Mouse (Mus musculus) hindbrain, postnatal 0 days (tissue): ENCODE measurements around the gene Cacna2d4. TPM values are rescaled to one million over a fixed set of nuclear protein-coding genes. Genes with fewer than 3 reads are reported as not detected.
"Not testable (repeated sequence)": the region's sequence is repeated elsewhere in the genome, so short reads cannot be mapped to it uniquely, and the experiment has no call there.

Experiments used
- ATAC-seq: fragments of 200-750 bp; cut with Nextera tagmentation; 2 replicates; pipeline ENCODE4 v1.8.0; 2017; ENCODE audit warnings: mild to moderate bottlenecking, moderate TSS enrichment, moderate library complexity
- DNase-seq: peaks from one replicate; pipeline ENCODE4 v3.0.0-alpha.2; 2015; ENCODE audit warnings: low spot score
- H3K27ac ChIP-seq: fragments of 300-500 bp; sonication (generic); 2 replicates; pipeline ENCODE4 v1.5.1; 2014; ENCODE audit warnings: mild to moderate bottlenecking
- H3K27me3 ChIP-seq: fragments of 300-500 bp; sonication (generic); 2 replicates; pipeline ENCODE4 v1.6.1; 2014; ENCODE audit warnings: low read length, mixed read lengths; ENCODE audit not compliant: insufficient read depth
- H3K36me3 ChIP-seq: fragments of 300-500 bp; sonication (generic); 2 replicates; pipeline ENCODE4 v1.6.1; 2014; ENCODE audit warnings: low read length, mixed read lengths; ENCODE audit not compliant: insufficient read depth
- H3K4me1 ChIP-seq: fragments of 300-500 bp; sonication (generic); 2 replicates; pipeline ENCODE4 v1.6.1; 2014; ENCODE audit warnings: antibody characterized with exemption, low read length, mixed read lengths; ENCODE audit not compliant: insufficient read depth
- H3K4me2 ChIP-seq: fragments of 300-500 bp; sonication (generic); 2 replicates; pipeline ENCODE4 v1.6.1; 2014; ENCODE audit warnings: low read depth, mild to moderate bottlenecking, low read length, moderate library complexity, mixed read lengths
- H3K4me3 ChIP-seq: fragments of 300-500 bp; sonication (generic); 2 replicates; pipeline ENCODE4 v1.5.1; 2014; ENCODE audit warnings: low read length
- H3K9ac ChIP-seq: fragments of 300-500 bp; sonication (generic); replicated peaks from 2 replicates; pipeline ENCODE4 v1.6.1; 2014; ENCODE audit warnings: mild to moderate bottlenecking, low read length, moderate library complexity, mixed read lengths
- H3K9me3 ChIP-seq: fragments of 300-500 bp; sonication (generic); 2 replicates; pipeline ENCODE4 v1.6.1; 2016; ENCODE audit warnings: low read length, mixed read lengths
- CTCF ChIP-seq: IDR thresholded peaks from 2 replicates; pipeline ENCODE4 v1.5.1; 2016; ENCODE audit warnings: antibody characterized with exemption, control low read depth, low read depth
- WGBS: fragments of 180-500 bp; shearing (Covaris S2); extraction: QIAGEN DNeasy Blood & Tissue Kit; methylation state at CpG from one replicate; pipeline ENCODE4 v1.1.7; 2014; 5-methylcytosine and 5-hydroxymethylcytosine counted together
- polyA plus RNA-seq: library from polyadenylated mRNA; unstranded; fragments of >200 nt; fragmentation: Nextera tagmentation; extraction: Ambion mirVana; gene quantifications from 2 replicates; pipeline ENCODE4 v1.2.1, GENCODE M21; 2015
- total RNA-seq: library from RNA; depleted of rRNA; stranded (reverse); fragments of >200 nt; gene quantifications from 2 replicates; pipeline ENCODE4 v1.2.3, GENCODE M21; 2014

Cacna2d4 gene
- total and polyA plus RNA-seq, 2 experiments from 2014 or later = 1.2 to 2.6 TPM

DNA sequence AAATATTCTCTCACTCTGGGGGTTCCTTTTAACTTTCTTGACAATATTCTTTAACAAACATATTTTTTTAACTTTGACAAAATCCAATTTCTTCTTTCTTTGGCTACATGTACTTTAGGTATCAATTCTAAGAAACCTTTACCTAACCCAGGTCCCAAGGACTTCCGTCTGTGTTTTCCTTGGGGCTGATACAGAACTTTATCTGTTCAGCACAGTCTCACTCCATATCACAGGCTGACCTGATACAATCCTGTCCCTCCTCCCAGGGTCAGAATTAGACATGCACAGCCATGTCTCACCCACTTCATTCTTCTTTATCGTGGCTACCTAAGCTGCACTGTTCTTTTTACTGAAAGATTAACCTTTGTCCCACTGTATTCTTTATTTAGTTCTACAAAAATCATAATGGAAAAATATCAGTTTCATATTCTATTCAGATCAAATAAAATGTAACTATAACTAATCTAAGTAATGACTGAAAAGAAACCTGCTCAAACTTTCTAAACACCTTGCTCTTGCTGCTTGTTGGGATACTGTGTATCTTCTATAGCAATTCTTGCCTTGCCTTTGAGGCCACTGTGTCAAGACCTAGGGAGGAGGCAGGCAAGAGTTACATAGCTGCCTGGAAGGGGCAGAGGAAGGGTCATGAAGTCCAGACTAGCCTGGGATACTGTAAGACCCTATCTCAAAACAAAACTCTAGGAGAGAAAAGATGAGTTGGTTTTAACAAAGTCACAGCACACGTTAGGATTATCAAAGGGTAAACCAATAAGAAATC, 124.8 kb downstream of the Cacna2d4 start:
- no peaks in the 10 kb centered on the region for H3K4me1 ChIP-seq
- no peak overlapping the region for H3K4me2 ChIP-seq
- 91% methylated on average over 3 of the region's 3 CpGs for whole genome bisulfite sequencing
- no peak for TF ChIP-seq CTCF
- DNase-seq (no peak), ATAC-seq (no peak)
- H3K27ac ChIP-seq = no peak overlapping the region
- H3K9ac ChIP-seq = no peak overlapping the region
- no peak overlapping the region for H3K4me3 ChIP-seq
- no peaks in the 10 kb centered on the region for H3K9me3 ChIP-seq
- H3K27me3 ChIP-seq = no peaks in the 10 kb centered on the region
- peaks cover 31% of the 10 kb centered on the region; the same call in 1 of the 2 replicates for H3K36me3 ChIP-seq

DNA sequence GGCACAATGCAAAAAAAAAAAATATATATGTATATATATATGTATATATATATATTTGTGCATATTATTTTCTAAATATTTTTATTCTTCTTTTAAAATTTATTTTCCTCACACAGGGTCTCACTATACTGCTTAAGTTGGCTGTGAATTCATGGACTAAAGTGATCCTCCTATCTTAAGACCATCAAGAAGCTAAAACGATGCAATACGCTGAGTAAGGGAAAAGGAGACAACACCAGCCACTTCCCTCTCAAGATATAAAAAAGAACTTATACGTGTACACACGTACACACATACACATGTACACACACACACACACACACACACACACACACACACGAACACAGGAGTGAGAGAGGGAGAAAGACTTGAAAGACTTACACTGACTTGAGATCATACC, 127.3 kb downstream of the Cacna2d4 start:
- H3K9ac ChIP-seq = no peak overlapping the region
- no peak overlapping the region for H3K27ac ChIP-seq
- no peaks in the 10 kb centered on the region for H3K4me1 ChIP-seq
- no peak overlapping the region for H3K4me2 ChIP-seq
- peaks cover 26% of the 10 kb centered on the region; the same call in 1 of the 2 replicates for H3K36me3 ChIP-seq
- no peak for TF ChIP-seq CTCF
- DNase-seq (no peak), ATAC-seq (no peak)
- 92% methylated on average over 5 of the region's 5 CpGs for WGBS
- no peaks in the 10 kb centered on the region for H3K9me3 ChIP-seq
- no peaks in the 10 kb centered on the region for H3K27me3 ChIP-seq
- no peak overlapping the region for H3K4me3 ChIP-seq

DNA sequence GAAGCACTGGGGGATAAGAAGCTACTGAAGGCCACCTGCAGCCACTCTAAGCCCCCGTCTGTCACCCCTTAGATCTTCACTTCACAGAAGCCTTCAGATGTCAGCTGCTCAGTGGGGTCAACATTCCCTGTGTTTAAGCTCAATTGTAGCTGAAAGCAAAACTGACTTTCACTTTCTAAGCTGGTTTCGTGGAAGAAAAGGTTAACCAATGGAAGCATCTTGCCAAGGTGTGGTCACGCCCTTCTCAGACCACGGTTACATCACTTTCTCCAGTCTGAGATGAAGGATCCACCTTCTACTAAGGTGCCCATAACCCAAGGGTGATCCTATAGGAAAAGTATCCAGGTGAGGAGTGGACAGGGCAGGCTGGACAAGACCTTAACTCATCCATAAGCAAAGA, 130.5 kb downstream of the Cacna2d4 start:
- not testable (repeated sequence) for ATAC-seq, H3K4me1 ChIP-seq, H3K4me2 ChIP-seq, H3K9ac ChIP-seq, H3K9me3 ChIP-seq, DNase-seq, H3K27ac ChIP-seq, H3K27me3 ChIP-seq, H3K4me3 ChIP-seq
- H3K36me3 ChIP-seq = peaks cover 17% of the 10 kb centered on the region; the same call in 1 of the 2 replicates
- 79% methylated on average over 2 of the region's 4 CpGs for WGBS

DNA sequence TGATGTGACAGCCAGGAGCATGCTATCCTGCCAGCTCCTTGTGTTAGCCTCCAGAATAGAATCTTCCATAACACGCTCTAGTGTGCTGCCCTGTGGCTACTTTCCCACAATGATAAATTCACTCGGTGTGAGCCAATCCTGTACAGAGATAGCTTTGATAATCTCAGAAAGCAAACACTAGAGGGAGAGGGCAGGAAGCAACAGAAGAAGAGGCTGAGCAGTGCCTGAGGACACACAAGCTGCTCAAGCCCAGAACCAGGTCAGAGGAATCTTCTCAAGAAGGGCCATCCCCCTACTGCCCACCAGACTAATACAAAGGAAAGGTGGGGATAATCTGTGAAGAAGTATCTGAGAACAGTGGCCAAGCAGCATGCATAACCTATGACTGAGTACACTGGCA, 131.1 kb downstream of the Cacna2d4 start:
- Histone ChIP-seq H3K27ac (no peak overlapping the region), H3K36me3 (peaks cover 17% of the 10 kb centered on the region; the same call in 1 of the 2 replicates), H3K4me1 (no peaks in the 10 kb centered on the region), H3K4me3 (no peak overlapping the region), H3K27me3 (no peaks in the 10 kb centered on the region), H3K9ac (no peak overlapping the region), H3K9me3 (no peaks in the 10 kb centered on the region), H3K4me2 (no peak overlapping the region)
- DNase-seq (no peak), ATAC-seq (no peak)
- no peak for TF ChIP-seq CTCF
- WGBS = 78% methylated on average over 2 of the region's 2 CpGs

DNA sequence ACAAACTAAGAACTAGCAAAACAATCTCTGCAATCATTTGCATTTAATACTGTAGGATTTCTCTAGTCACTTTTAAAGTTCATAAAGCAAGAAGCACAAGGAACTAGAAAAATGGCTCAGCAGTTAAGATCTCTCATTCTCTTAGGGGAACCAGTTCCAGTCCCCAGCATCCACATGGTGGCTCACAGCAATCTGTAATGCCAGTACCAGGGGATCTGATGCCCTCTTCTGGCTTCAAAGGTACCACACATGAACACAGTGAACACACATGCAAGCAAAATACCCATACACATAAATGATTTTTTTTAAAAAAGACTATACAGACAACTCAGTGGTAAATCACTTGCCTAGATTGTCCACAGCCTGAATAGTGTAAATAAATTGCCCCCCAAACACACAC, 135.3 kb downstream of the Cacna2d4 start:
- Histone ChIP-seq H3K36me3 (0 out of 2 replicates have a peak, but pooled peaks cover 5% of the 10 kb centered on the region), H3K27ac (no peak overlapping the region), H3K9ac (no peak overlapping the region), H3K27me3 (no peaks in the 10 kb centered on the region), H3K4me3 (no peak overlapping the region), H3K9me3 (no peaks in the 10 kb centered on the region), H3K4me2 (no peak overlapping the region), H3K4me1 (no peaks in the 10 kb centered on the region)
- peak; percentile 11 for DNase-seq
- TF ChIP-seq CTCF = peak; percentile 35
- no peak for ATAC-seq

DNA sequence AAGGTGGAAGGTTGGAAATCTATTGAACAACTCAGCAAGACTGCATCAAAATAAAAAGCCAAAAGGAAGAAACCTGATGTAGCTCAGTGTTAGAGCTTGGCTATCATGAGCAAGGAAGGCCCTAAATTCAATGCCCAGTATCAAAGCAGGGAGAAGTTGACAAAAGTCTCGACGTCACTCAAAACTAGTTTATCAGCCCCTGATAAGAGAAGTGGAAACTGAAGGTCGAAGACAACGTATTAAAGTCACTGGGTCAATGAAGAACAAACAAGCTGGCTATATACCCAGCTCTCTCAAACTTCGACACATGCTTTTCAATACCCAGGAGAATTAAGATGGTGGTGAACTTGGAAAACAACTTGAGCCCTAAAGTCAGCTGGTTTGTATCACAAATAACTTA, 135.9 kb downstream of the Cacna2d4 start:
- H3K9ac ChIP-seq = no peak overlapping the region
- no peaks in the 10 kb centered on the region for H3K9me3 ChIP-seq
- 91% methylated on average over 5 of the region's 5 CpGs for WGBS
- ATAC-seq = no peak
- H3K27ac ChIP-seq = no peak overlapping the region
- DNase-seq = no peak
- no peaks in the 10 kb centered on the region for H3K27me3 ChIP-seq
- H3K36me3 ChIP-seq = 0 out of 2 replicates have a peak, but pooled peaks cover 5% of the 10 kb centered on the region
- no peaks in the 10 kb centered on the region for H3K4me1 ChIP-seq
- TF ChIP-seq CTCF = no peak
- no peak overlapping the region for H3K4me2 ChIP-seq
- H3K4me3 ChIP-seq = no peak overlapping the region

DNA sequence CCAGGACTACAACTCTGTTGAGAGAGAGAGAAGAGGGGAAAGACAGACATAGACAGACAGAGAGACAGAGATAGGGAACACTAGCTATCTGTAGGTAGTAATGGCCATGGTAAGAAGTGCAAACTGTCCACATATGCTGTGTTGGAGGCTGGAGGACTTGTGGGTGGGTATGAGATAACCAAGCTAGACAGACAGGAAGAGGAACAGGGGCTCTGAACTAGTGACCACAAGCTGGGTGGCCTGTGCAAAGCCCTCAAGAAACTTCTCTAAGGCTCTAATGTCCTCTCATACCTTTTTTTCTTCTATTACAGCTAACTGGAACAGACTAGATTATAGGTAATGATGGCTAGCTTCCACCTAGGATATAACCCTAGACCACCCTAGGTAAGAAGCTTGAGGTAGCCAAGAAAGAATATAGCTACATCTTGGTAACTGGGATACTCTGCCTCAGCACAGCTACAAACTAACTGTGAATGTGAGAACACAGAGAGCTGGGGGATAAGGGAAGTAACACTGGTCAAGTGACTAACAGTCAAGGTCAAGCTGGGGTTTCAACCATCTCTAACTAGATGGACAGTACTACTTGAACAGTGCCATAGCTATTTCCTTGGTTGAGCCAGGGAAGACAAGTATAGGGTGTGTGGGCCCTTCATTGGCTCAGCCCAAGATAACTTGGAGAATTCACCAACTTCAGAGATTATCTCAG, 136.8 kb downstream of the Cacna2d4 start:
- DNase-seq = no peak
- H3K9me3 ChIP-seq = no peaks in the 10 kb centered on the region
- 0 out of 2 replicates have a peak, but pooled peaks cover 5% of the 10 kb centered on the region for H3K36me3 ChIP-seq
- no peak overlapping the region for H3K4me2 ChIP-seq
- no peak for ATAC-seq
- no peak overlapping the region for H3K4me3 ChIP-seq
- no peak overlapping the region for H3K27ac ChIP-seq
- H3K9ac ChIP-seq = no peak overlapping the region
- no peaks in the 10 kb centered on the region for H3K4me1 ChIP-seq
- TF ChIP-seq CTCF = no peak
- H3K27me3 ChIP-seq = no peaks in the 10 kb centered on the region
